Mouse (Mus musculus): ENCODE results near the gene Akap13. TPM values are rescaled to one million over a fixed set of nuclear protein-coding genes. Genes with fewer than 3 reads are reported as not detected.

Gene Akap13
- total and polyA plus RNA-seq, 3 experiments: 11.4 to 32.5 (median 27.7) TPM

GRCm38 (mm10) chr7:75633807-75634526, 178.6 kb downstream of the Akap13 start:
- Histone ChIP-seq H3K9me3 (replicated peaks; ENCODE audit: low read length) (no peaks in the 10 kb centered on the region), H3K27ac (ENCODE audit: insufficient read depth, low read depth) (no peak overlapping the region), H3K4me1 (ENCODE audit: control insufficient read depth in 1 of 2, insufficient read depth in 2 of 2) (peaks cover 0 to 32% of the 10 kb centered on the region in 2 experiments; a peak in 2 of 4 replicates), H3K79me2 (replicated peaks; ENCODE audit: control insufficient read depth, extremely low read depth, insufficient read depth, poor library complexity, severe bottlenecking) (peaks cover 3% of the 10 kb centered on the region; the same call in 1 of the 2 replicates), H3K4me2 (ENCODE audit: insufficient read depth, low read depth, poor library complexity, severe bottlenecking) (no peak overlapping the region), H3K36me3 (replicated peaks in 1 of 2; ENCODE audit: control insufficient read depth in 1 of 2, insufficient read depth in 1 of 2, low read length in 1 of 2) (peaks cover 0 to 46% of the 10 kb centered on the region in 2 experiments), H3K4me3 (replicated peaks in 1 of 3; ENCODE audit: low read depth in 2 of 3, low read length in 2 of 3, poor library complexity in 1 of 3) (no peak overlapping the region), H3K9ac (ENCODE audit: insufficient read depth, low read depth) (no peak overlapping the region), H3K27me3 (replicated peaks) (no peaks in the 10 kb centered on the region)
- in situ Hi-C loops (cut with MboI; ENCODE audit: low pct_ligation_motif_present, low pct_unique_long_range_greater_than_20kb, low sequenced_read_pairs): no loop called here
- dilution Hi-C loops (cut with MboI; ENCODE audit: extremely low pct_ligation_motif_present, extremely low pct_unique_long_range_greater_than_20kb, low sequenced_read_pairs): no loop called here
- no peak for TF ChIP-seq GABPA (IDR thresholded peaks at IDR 0.05; ENCODE audit: insufficient replicate concordance, low read depth, low read length)
- TF ChIP-seq ZKSCAN1 (IDR thresholded peaks at IDR 0.05; ENCODE audit: borderline replicate concordance, low read depth, low read length): no peak
- TF ChIP-seq JUND (conservative IDR thresholded peaks at IDR 0.05; ENCODE audit: low read depth, low read length): no peak
- no peak for TF ChIP-seq HCFC1 (IDR thresholded peaks at IDR 0.05; ENCODE audit: low read depth, low read length)
- TF ChIP-seq RCOR1 (conservative IDR thresholded peaks at IDR 0.05; ENCODE audit: low read depth, low read length): no peak
- no peak for TF ChIP-seq NELFE (IDR thresholded peaks at IDR 0.05; ENCODE audit: low read depth, low read length)
- no peak for TF ChIP-seq POLR2AphosphoS2 (IDR thresholded peaks at IDR 0.05; ENCODE audit: low read depth, low read length)
- no peak for TF ChIP-seq PAX5 (IDR thresholded peaks at IDR 0.05; ENCODE audit: low read length)
- no peak for TF ChIP-seq CHD2 (IDR thresholded peaks at IDR 0.05; ENCODE audit: low read length)
- no peak for TF ChIP-seq MYC (IDR thresholded peaks at IDR 0.05; ENCODE audit: low read depth, low read length)
- no peak for TF ChIP-seq TBP (conservative IDR thresholded peaks at IDR 0.05; ENCODE audit: low read depth, low read length)
- no peak for TF ChIP-seq SMC3 (IDR thresholded peaks at IDR 0.05; ENCODE audit: low read depth, low read length)
- TF ChIP-seq USF1 (IDR thresholded peaks at IDR 0.05; ENCODE audit: low read depth, low read length): no peak
- TF ChIP-seq EP300 (IDR thresholded peaks at IDR 0.05; ENCODE audit: low read length): no peak
- DNase-seq (ENCODE audit: extremely low read depth): no peak

- no peak for TF ChIP-seq USF1 (IDR thresholded peaks at IDR 0.05; ENCODE audit: low read depth, low read length)
- no peak for TF ChIP-seq ELF1 (IDR thresholded peaks at IDR 0.05; ENCODE audit: low read depth, low read length)
- no peak for TF ChIP-seq CTCF (conservative IDR thresholded peaks at IDR 0.05 in 1 of 2, IDR thresholded peaks at IDR 0.05 in 1 of 2; ENCODE audit: low read depth in 2 of 2, low read length in 2 of 2)
- TF ChIP-seq ZKSCAN1 (IDR thresholded peaks at IDR 0.05; ENCODE audit: borderline replicate concordance, low read depth, low read length): no peak
- no peak for TF ChIP-seq JUND (conservative IDR thresholded peaks at IDR 0.05; ENCODE audit: low read depth, low read length)
- no peak for TF ChIP-seq MAZ (IDR thresholded peaks at IDR 0.05; ENCODE audit: low read depth, low read length)
- no peak for TF ChIP-seq MYC (IDR thresholded peaks at IDR 0.05; ENCODE audit: low read depth, low read length)
- no peak for TF ChIP-seq TCF12 (IDR thresholded peaks at IDR 0.05; ENCODE audit: low read depth, low read length)
- TF ChIP-seq USF2 (conservative IDR thresholded peaks at IDR 0.05; ENCODE audit: low read depth, low read length): no peak
- no peak for TF ChIP-seq TBP (conservative IDR thresholded peaks at IDR 0.05; ENCODE audit: low read depth, low read length)
- TF ChIP-seq BHLHE40 (IDR thresholded peaks at IDR 0.05; ENCODE audit: low read depth, low read length): no peak
- no peak for TF ChIP-seq GABPA (IDR thresholded peaks at IDR 0.05; ENCODE audit: insufficient replicate concordance, low read depth, low read length)
- no peak overlapping the region for H3K4me3 ChIP-seq (replicated peaks in 1 of 3; ENCODE audit: low read depth in 2 of 3, low read length in 2 of 3, poor library complexity in 1 of 3)
- no peaks in the 10 kb centered on the region for H3K9me3 ChIP-seq (replicated peaks; ENCODE audit: low read length)
- peak; percentile 59 for DNase-seq (ENCODE audit: extremely low read depth)
- H3K27ac ChIP-seq (ENCODE audit: insufficient read depth, low read depth): no peak overlapping the region
- no peaks in the 10 kb centered on the region; the same call in 1 of the 2 replicates for H3K79me2 ChIP-seq (replicated peaks; ENCODE audit: control insufficient read depth, extremely low read depth, insufficient read depth, poor library complexity, severe bottlenecking)
- H3K4me1 ChIP-seq (ENCODE audit: control insufficient read depth in 1 of 2, insufficient read depth in 2 of 2): peaks cover 0 to 52% of the 10 kb centered on the region in 2 experiments; a peak in 2 of 4 replicates
- peaks cover 0 to 38% of the 10 kb centered on the region in 2 experiments for H3K36me3 ChIP-seq (replicated peaks in 1 of 2; ENCODE audit: control insufficient read depth in 1 of 2, insufficient read depth in 1 of 2, low read length in 1 of 2)
- in situ Hi-C loops (cut with MboI; ENCODE audit: low pct_ligation_motif_present, low pct_unique_long_range_greater_than_20kb, low sequenced_read_pairs) (no loop called here), dilution Hi-C loops (cut with MboI; ENCODE audit: extremely low pct_ligation_motif_present, extremely low pct_unique_long_range_greater_than_20kb, low sequenced_read_pairs) (no loop called here)
- H3K4me2 ChIP-seq (ENCODE audit: insufficient read depth, low read depth, poor library complexity, severe bottlenecking): no peak overlapping the region
- no peaks in the 10 kb centered on the region for H3K27me3 ChIP-seq (replicated peaks)
- H3K9ac ChIP-seq (ENCODE audit: insufficient read depth, low read depth): no peak overlapping the region
These were observed 183.4 kb downstream of the Akap13 start for GRCm38 (mm10) chr7:75638769-75639168.
